Mouse (Mus musculus): ENCODE measurements around the gene AW822073.
"Not testable (repeated sequence)": the region's sequence is repeated elsewhere in the genome, so short reads cannot be mapped to it uniquely, and the experiment has no call there.

GRCm38 (mm10) chr10:58233054-58233739, 8.5 kb upstream of the AW822073 start:
- not testable (repeated sequence) for TF ChIP-seq HCFC1 (IDR thresholded peaks at IDR 0.05; ENCODE audit: borderline replicate concordance, insufficient read depth, low read length); CHD2 (IDR thresholded peaks at IDR 0.05; ENCODE audit: low read depth, low read length); ZC3H11A (IDR thresholded peaks at IDR 0.05; ENCODE audit: borderline replicate concordance, low read depth, low read length)

Measured in ES-E14 (cell line).